Mouse (Mus musculus) heart, embryonic 10.5 days (tissue): ENCODE measurements at regions not wholly inside any gene's neighbourhood (a gene's known extent, or its start where the extent isn't known, plus 50 kb on each side); places are given as distances from the start of the nearest gene placed in this dataset.

Source experiments
- DNase-seq: peaks from one replicate; pipeline ENCODE4 v3.0.0-alpha.2; 2017; ENCODE audit warnings: low spot score
- H3K27ac ChIP-seq: fragments of 300-500 bp; sonication (generic); 2 replicates; pipeline ENCODE4 v1.5.1; 2016; ENCODE audit warnings: mild to moderate bottlenecking
- H3K27me3 ChIP-seq: fragments of 300-500 bp; sonication (generic); 2 replicates; pipeline ENCODE4 v1.6.1; 2016; ENCODE audit warnings: mild to moderate bottlenecking; ENCODE audit not compliant: poor library complexity, insufficient read depth, severe bottlenecking
- H3K36me3 ChIP-seq: fragments of 300-500 bp; sonication (generic); 2 replicates; pipeline ENCODE4 v1.6.1; 2016; ENCODE audit warnings: mild to moderate bottlenecking, moderate library complexity
- H3K4me1 ChIP-seq: fragments of 300-500 bp; sonication (generic); 2 replicates; pipeline ENCODE4 v1.6.1; 2016; ENCODE audit warnings: mild to moderate bottlenecking
- H3K4me3 ChIP-seq: fragments of 300-500 bp; sonication (generic); 2 replicates; pipeline ENCODE4 v1.5.1; 2016; ENCODE audit warnings: mild to moderate bottlenecking, moderate library complexity
- H3K9me3 ChIP-seq: fragments of 300-500 bp; sonication (generic); 2 replicates; pipeline ENCODE4 v1.6.1; 2016; ENCODE audit warnings: mild to moderate bottlenecking, moderate library complexity
- WGBS: fragments of 180-500 bp; shearing (Covaris S2); methylation state at CpG from one replicate; pipeline ENCODE4 v1.1.7; 2016; 5-methylcytosine and 5-hydroxymethylcytosine counted together

GRCm38 (mm10) chr13:71690069-71690817 lies 273.3 kb downstream of the Irx1 start:
- H3K4me3 ChIP-seq = no peak overlapping the region
- H3K4me1 ChIP-seq = no peaks in the 10 kb centered on the region
- H3K9me3 ChIP-seq = no peaks in the 10 kb centered on the region
- H3K27ac ChIP-seq = no peak overlapping the region
- no peak for DNase-seq
- 29% methylated on average over 20 of the region's 20 CpGs for WGBS
- 0 out of 2 replicates have a peak, but pooled peaks cover 3% of the 10 kb centered on the region for H3K27me3 ChIP-seq
- no peaks in the 10 kb centered on the region for H3K36me3 ChIP-seq

GRCm38 (mm10) chr13:71689187-71689586 lies 274.3 kb downstream of the Irx1 start:
- no peak for DNase-seq
- no peaks in the 10 kb centered on the region for H3K4me1 ChIP-seq
- WGBS = 54% methylated on average over 9 of the region's 9 CpGs
- no peaks in the 10 kb centered on the region for H3K36me3 ChIP-seq
- H3K27me3 ChIP-seq = 0 out of 2 replicates have a peak, but pooled peaks cover 3% of the 10 kb centered on the region
- no peak overlapping the region for H3K27ac ChIP-seq
- no peak overlapping the region for H3K4me3 ChIP-seq
- no peaks in the 10 kb centered on the region for H3K9me3 ChIP-seq

GRCm38 (mm10) chr13:71676081-71676624 lies 287.4 kb downstream of the Irx1 start:
- Histone ChIP-seq H3K27me3 (0 out of 2 replicates have a peak, but pooled peaks cover 6% of the 10 kb centered on the region), H3K36me3 (no peaks in the 10 kb centered on the region), H3K4me3 (no peak overlapping the region), H3K9me3 (no peaks in the 10 kb centered on the region), H3K4me1 (no peaks in the 10 kb centered on the region), H3K27ac (no peak overlapping the region)
- WGBS = 84% methylated on average over 10 of the region's 10 CpGs
- DNase-seq = no peak

GRCm38 (mm10) chr13:71669956-71670739 lies 293.4 kb downstream of the Irx1 start:
- Histone ChIP-seq H3K4me3 (no peak overlapping the region), H3K27me3 (no peaks in the 10 kb centered on the region), H3K4me1 (no peaks in the 10 kb centered on the region), H3K27ac (no peak overlapping the region), H3K9me3 (no peaks in the 10 kb centered on the region), H3K36me3 (no peaks in the 10 kb centered on the region)
- WGBS = 87% methylated on average over 6 of the region's 6 CpGs
- no peak for DNase-seq

DNA sequence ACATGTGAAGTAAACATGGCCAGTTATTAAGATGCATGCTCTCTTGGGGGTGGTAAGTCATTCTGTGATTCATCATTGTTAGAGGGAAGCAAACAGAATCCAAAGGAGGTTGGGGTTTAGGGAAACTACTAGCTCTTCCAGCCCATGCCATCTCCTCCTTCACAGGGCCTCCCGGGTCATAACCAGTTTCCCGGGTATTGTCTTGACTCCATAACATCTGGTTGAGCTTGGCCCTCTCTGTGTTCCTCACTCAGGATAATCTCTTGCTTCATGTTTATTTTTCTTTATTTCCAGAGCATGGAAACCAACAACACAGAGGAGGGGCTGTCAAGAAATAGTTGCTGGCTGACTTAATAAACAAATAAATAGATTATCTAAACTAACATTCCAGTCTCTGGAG lies 295.3 kb downstream of the Irx1 start:
- no peak for DNase-seq
- Histone ChIP-seq H3K4me1 (no peaks in the 10 kb centered on the region), H3K4me3 (no peak overlapping the region), H3K27ac (no peak overlapping the region), H3K9me3 (no peaks in the 10 kb centered on the region), H3K27me3 (no peaks in the 10 kb centered on the region), H3K36me3 (no peaks in the 10 kb centered on the region)
- 62% methylated on average over 2 of the region's 2 CpGs for WGBS

DNA sequence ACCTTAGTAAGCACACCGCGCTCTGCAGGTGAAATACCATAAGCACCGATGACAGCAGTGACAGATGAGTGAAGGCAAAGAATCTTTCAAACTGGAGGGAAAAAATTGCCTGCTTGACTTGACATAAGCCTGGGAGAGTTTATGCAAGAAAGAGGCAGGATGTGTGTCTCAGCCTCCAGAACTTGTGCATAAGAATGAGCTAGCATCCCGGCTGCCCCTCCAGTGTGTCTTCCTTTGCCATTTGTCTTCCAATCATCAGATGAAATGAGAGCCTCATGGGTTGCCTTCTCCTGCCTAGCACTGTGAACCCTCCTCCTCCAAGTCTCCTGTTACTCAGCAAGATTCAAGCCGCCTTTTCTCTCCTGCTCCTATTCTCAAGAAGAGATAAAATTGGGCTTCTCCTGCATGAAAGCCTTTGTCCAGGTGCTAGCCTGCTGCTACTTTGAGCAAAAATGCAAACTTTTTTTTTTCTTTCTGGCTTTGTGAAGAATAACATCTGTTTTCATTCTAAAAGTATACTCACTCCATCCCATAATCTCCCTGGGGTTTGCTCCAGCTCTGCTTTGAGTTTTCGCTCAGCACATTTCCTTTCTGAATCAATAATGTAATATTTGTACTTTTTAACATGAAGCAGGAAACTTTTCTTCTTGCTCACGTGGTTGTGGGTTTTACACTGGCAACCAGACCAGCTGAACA lies 298.2 kb downstream of the Irx1 start:
- 70% methylated on average over 7 of the region's 7 CpGs for WGBS
- Histone ChIP-seq H3K27ac (no peak overlapping the region), H3K9me3 (no peaks in the 10 kb centered on the region), H3K4me1 (no peaks in the 10 kb centered on the region), H3K36me3 (no peaks in the 10 kb centered on the region), H3K4me3 (no peak overlapping the region), H3K27me3 (no peaks in the 10 kb centered on the region)
- no peak for DNase-seq

DNA sequence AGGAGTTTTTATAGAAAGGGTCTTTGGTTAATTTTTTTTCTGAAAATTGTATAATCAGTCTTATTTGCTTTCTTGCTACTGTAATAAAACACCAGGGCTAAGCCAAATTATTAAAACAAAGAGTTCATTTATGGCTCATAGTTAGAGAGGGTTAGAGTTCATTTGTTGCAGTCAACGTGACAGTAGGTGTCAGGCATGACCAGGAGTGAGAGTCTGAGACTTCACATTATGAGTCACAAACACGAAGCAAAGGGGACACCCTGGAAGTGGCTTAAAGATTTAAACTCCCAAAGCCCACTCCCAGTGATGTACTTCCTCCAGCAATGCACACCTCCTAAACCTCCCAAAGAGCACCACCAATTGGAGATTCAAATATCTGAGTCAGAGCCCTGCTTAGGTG lies 305.6 kb downstream of the Irx1 start:
- H3K27ac ChIP-seq = no peak overlapping the region
- H3K36me3 ChIP-seq = no peaks in the 10 kb centered on the region
- no peak for DNase-seq
- H3K9me3 ChIP-seq = no peaks in the 10 kb centered on the region
- peaks cover 5% of the 10 kb centered on the region for H3K27me3 ChIP-seq
- WGBS = 73% methylated on average over 2 of the region's 2 CpGs
- peaks cover 7% of the 10 kb centered on the region; the same call in 1 of the 2 replicates for H3K4me1 ChIP-seq
- no peak overlapping the region for H3K4me3 ChIP-seq

DNA sequence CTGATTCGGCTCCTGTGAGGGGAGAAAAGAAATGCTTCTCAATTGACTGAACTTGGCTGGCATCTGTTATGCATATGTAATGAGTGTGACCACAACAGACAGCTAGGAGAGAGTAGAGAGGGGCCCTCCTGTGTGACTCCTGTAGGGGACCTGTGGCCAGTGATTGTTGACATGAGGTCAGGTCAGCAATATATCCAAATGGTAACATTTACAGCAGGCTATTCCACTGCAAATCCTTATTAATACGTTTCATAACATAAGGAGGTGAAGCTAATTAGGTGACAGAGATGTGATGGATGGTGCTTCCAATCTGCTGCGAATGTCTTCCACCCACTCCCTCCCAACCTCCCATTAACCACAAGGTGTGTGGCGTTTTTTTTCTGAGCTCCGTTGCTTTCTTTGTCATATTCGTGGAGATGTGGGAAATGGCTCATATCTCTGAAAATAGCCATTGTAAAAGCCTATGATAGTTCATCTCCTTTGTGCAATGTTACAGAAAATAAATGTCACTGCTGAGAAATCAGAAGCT lies 309.5 kb downstream of the Irx1 start:
- peaks cover 23% of the 10 kb centered on the region for H3K4me1 ChIP-seq
- no peaks in the 10 kb centered on the region for H3K36me3 ChIP-seq
- H3K9me3 ChIP-seq = no peaks in the 10 kb centered on the region
- H3K4me3 ChIP-seq = no peak overlapping the region
- no peak for DNase-seq
- H3K27me3 ChIP-seq = peaks cover 5% of the 10 kb centered on the region
- no peak overlapping the region for H3K27ac ChIP-seq
- WGBS = 72% methylated on average over 6 of the region's 6 CpGs

- peaks cover 23% of the 10 kb centered on the region for H3K4me1 ChIP-seq
- H3K9me3 ChIP-seq = no peaks in the 10 kb centered on the region
- no peak overlapping the region for H3K27ac ChIP-seq
- no peak overlapping the region for H3K4me3 ChIP-seq
- peaks cover 5% of the 10 kb centered on the region for H3K27me3 ChIP-seq
- DNase-seq = no peak
- no peaks in the 10 kb centered on the region for H3K36me3 ChIP-seq
- 69% methylated on average over 8 of the region's 8 CpGs for WGBS
Measured at GRCm38 (mm10) chr13:71653212-71653938, 310.1 kb downstream of the Irx1 start.

DNA sequence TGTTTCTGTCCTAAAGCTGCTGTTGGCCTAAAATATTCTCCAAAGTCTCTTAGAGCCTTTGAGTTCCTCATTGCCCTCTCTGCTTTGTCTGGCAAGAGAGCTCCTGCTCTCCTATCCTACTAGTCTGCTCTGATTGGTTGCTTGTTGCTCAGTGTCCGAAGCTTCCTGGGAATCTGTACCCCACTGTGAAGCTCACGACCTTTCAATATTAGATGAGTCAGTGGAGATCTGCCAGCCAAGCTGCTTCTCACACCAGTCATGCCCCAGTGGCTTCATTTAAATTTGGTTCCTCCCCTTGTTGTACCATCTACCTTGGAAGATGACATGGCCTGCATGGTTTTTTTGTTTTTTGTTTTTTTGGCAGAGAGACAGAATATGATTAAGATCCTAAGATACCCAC lies 313.6 kb downstream of the Irx1 start:
- Histone ChIP-seq H3K36me3 (no peaks in the 10 kb centered on the region), H3K4me3 (no peak overlapping the region), H3K9me3 (no peaks in the 10 kb centered on the region), H3K27ac (no peak overlapping the region), H3K27me3 (no peaks in the 10 kb centered on the region), H3K4me1 (peaks cover 31% of the 10 kb centered on the region)
- DNase-seq = no peak
- 12% methylated on average over 2 of the region's 2 CpGs for WGBS

- Histone ChIP-seq H3K36me3 (no peaks in the 10 kb centered on the region), H3K27ac (no peak overlapping the region), H3K4me1 (peaks cover 31% of the 10 kb centered on the region), H3K9me3 (no peaks in the 10 kb centered on the region), H3K27me3 (no peaks in the 10 kb centered on the region), H3K4me3 (no peak overlapping the region)
- DNase-seq = no peak
- WGBS = 63% methylated on average over 2 of the region's 2 CpGs
Measured at GRCm38 (mm10) chr13:71649031-71649430, 314.5 kb downstream of the Irx1 start.

GRCm38 (mm10) chr13:71631447-71631846 lies 332.1 kb downstream of the Irx1 start:
- 52% methylated on average over 2 of the region's 2 CpGs for WGBS
- Histone ChIP-seq H3K36me3 (no peaks in the 10 kb centered on the region), H3K9me3 (no peaks in the 10 kb centered on the region), H3K4me3 (no peak overlapping the region), H3K27ac (no peak overlapping the region), H3K27me3 (peaks cover 5% of the 10 kb centered on the region; the same call in 1 of the 2 replicates), H3K4me1 (peaks cover 19% of the 10 kb centered on the region)
- no peak for DNase-seq
